Mouse (Mus musculus): Measurements from ENCODE around the gene Tpsb2.

Gene Tpsb2

GRCm38 (mm10) chr17:25366005-25366404 lies at the start of gene Tpsb2:
Gene Tpsb2 (plus strand): TSS chr17:25366305.
- DNase-seq (ENCODE audit: low spot score) = no peak

DNA sequence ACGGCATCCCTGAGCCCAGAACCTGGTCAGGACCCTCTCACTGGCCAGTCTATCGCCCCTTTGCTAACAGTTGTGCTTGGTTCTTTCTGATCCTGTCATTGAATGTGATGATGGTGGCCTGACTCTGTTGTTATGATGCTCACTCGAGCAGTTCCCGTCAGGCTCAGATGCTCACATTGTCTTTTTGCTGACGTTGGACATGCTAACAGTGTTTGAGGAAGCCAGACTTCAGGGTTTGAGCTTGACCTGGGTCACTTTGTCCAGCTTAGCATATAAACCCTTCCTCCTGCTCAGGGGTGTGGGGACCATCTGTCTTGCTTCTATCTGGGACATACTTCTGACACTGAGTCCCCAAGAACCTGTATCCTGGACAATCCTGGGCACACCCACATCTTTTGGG lies 47.8 kb upstream of the Tpsb2 start, which contains the start of gene Prss29:
Gene Prss29, plus strand, starts transcription at position 301 of the 400 bp plus-strand sequence.
- DNase-seq (ENCODE audit: low spot score) = no peak

DNA sequence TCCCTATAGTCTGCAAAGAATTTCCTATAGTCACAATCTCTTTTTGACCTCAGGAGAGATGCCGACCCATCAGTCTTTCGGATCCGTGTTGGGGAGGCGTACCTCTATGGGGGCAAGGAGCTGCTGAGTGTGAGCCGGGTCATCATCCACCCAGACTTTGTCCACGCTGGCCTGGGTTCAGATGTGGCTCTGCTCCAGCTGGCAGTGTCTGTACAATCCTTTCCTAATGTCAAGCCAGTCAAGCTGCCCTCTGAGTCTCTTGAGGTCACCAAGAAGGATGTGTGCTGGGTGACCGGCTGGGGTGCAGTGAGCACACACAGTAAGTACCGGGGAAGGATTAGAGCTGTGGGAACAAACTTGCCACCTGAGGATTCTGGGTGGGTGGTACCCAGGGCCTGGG lies 45.3 kb upstream of the Tpsb2 start:
- no peak for DNase-seq (ENCODE audit: low spot score)

DNA sequence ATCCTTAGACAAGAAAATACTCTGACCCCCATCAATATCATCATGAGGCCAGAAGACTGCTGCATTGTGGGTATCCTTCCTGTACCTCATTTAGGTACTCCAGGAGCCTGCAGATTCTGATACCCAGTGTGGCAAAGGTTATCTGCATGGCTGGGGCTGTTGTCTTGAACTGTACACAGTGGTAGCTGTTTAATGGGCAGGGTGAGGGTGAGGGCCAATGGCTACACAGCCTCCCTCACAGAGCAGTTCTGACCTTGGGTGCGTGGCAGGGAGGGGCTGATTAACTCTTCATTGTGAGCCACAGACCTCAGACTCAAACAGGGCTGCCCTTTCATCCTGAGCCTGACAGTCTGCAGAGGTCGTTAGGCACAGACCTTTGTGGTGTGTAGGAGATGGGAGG lies 43.2 kb upstream of the Tpsb2 start:
- DNase-seq (ENCODE audit: low spot score) = no peak

GRCm38 (mm10) chr17:25332321-25332720 lies 33.8 kb upstream of the Tpsb2 start:
- DNase-seq (ENCODE audit: low spot score) = no peak

- DNase-seq (ENCODE audit: low spot score) = peak; percentile 40
These were observed 32.2 kb upstream of the Tpsb2 start for GRCm38 (mm10) chr17:25333943-25334342.

DNA sequence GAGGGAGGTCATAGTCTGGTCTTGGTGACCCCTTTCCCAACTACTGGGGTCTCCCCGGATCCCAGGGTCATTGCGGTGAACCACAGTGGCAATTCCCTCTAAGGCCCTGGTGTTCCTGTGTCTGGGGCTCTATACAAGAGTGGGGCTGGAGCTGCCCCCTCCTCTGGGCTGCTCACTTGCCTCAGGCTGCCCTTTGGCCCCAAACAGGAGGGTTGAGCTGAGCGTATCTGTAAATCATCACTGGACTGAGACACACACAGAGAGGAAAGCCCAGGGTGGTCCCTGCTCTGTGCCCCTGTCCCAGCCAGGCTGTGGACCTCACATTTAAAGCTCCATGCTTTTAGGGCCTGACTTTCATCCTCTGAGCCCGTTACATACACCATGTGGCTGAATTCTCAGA lies 27.9 kb upstream of the Tpsb2 start:
- DNase-seq (ENCODE audit: low spot score) = no peak

- DNase-seq (ENCODE audit: low spot score) = no peak
These were observed 26.1 kb upstream of the Tpsb2 start for GRCm38 (mm10) chr17:25340003-25340402.

- no peak for DNase-seq (ENCODE audit: low spot score)
These were observed 24.6 kb upstream of the Tpsb2 start for GRCm38 (mm10) chr17:25341490-25341889.

DNA sequence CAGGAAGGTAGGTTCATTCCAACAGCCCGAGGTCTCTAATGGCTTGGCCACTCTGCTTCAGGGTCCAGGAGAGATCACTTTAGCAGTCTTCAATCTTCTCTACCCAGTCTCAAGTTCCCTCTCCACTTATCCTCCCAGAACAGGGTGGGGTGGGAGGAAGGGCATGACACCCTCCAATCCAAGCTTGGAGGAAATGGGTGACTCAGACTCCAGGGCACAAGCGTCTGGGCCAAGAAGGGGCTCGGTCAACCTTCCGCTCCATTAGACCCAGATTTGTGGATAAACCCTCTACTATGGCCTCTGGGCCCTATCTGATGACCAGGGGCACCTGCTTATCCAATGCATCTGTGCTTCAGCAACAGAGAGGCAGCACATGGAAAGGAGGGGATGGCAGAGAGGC lies 20.6 kb upstream of the Tpsb2 start, which contains the start of gene Tpsab1:
Gene Tpsab1, minus strand, starts transcription at position 101 of the 400 bp plus-strand sequence.
- DNase-seq (ENCODE audit: low spot score) = no peak

DNA sequence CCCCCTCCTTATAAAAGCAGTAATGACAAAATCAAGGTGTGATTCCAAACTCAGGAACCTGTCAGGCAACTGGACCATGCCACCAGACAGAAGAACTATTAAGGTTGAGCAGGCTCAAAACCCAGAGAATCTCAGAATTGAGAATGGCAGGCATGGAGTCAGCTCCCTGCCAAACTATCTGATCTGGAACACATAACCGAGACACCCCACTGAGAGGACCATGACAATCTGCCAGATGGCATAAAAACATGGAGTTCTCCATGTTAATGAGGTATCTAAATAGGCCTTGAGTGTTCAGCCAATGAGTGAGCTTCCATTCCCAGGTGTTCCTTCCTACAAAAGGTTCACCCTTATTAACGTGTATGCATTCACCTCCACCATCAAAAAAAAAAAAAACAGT lies 4.8 kb upstream of the Tpsb2 start:
- no peak for DNase-seq (ENCODE audit: low spot score)

- peak; percentile 10 for DNase-seq (ENCODE audit: low spot score)
These were observed 2.4 kb upstream of the Tpsb2 start for GRCm38 (mm10) chr17:25363726-25364125.

DNA sequence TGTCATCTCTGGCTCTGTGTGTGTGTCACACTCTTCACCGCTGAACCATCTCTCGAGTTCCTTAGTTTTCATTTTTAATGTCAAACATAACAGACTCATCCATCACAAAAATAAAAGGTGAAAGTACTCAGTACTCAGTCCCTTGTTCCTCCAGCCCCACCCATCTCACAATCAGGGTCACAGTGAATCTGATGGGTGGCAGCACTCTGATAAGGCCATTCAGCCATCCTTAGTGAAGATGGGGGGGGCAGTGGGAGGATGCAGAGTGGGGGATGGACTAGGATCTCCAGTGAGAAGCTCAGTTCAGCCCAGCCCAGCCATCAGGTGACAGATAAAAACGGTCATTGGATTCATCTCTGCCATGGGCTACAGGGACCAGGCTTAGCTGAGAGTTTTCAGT lies 2.9 kb downstream of the Tpsb2 start, which contains the start of gene Tpsg1:
Gene Tpsg1, plus strand, starts transcription at position 301 of the 400 bp plus-strand sequence.
- no peak for DNase-seq (ENCODE audit: low spot score)

DNA sequence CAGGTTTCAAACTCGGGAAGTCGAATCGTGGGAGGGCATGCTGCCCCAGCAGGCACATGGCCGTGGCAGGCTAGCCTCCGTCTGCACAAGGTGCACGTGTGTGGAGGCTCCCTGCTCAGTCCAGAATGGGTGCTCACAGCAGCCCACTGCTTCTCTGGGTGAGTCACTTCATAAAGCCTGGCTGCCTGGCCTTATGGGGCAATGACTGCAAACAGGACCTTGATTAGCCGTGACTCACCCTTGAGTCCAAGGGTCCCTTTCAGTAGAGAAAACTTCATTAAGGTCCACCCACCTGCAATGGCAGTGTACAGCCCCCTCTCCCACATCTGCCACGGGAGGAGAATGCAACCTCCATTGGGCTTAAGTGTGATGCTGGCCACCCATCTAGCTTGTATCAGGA lies 6.4 kb downstream of the Tpsb2 start:
- no peak for DNase-seq (ENCODE audit: low spot score)

DNA sequence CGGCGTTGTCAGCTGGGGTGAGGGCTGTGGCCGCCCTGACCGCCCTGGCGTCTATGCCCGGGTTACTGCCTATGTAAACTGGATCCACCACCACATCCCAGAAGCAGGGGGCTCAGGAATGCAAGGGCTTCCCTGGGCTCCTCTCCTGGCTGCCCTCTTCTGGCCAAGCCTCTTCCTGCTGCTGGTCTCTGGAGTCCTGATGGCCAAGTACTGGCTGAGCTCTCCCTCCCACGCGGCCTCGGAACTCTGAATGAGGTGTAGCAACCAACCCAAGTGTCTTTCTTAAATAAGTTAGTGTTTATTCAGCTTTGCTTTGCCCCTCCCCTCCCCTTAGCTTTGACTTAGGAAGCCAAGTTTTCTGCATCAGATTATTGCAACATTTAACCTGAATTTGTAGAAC lies 7.9 kb downstream of the Tpsb2 start:
- no peak for DNase-seq (ENCODE audit: low spot score)

GRCm38 (mm10) chr17:25394526-25394925 lies 28.4 kb downstream of the Tpsb2 start:
- DNase-seq (ENCODE audit: low spot score) = no peak

DNA sequence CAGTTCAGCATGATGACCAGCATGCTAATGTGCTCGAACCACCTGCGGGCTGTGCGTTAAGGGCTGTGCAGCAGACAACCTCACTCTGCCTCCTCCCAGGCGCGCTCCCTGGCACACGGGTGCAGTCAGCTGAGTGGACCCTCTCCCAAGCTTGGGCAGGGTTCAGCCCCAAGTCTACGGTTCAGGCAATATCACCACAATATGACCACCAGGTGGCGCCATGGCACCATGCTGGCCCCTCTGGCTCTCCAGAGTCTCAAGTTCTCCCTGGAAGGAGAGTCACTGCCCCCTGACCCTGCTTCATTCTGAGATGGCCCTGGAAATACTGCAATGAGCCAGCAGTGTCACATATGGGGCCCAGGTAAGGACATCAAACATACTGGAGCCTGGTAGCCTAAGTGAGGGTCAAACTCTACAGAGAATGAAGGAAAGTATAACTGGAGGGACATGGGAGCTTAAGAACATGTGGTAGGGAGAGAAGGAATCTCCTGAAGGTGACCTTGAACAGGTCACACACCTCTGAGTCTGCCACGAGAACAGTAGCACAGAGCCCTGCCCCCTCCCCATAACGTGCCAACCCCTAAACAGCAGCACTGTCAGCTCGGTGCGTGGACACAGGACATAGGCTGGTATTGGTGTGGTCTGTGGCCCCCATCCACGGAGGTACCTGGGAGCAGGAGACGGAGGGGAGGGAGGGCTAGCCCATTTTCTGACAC lies 31.9 kb downstream of the Tpsb2 start:
- DNase-seq (ENCODE audit: low spot score) = peak; percentile 59

GRCm38 (mm10) chr17:25398520-25398838 lies 32.4 kb downstream of the Tpsb2 start:
- no peak for DNase-seq (ENCODE audit: low spot score)

GRCm38 (mm10) chr17:25400443-25400842 lies 34.3 kb downstream of the Tpsb2 start:
- peak; percentile 29 for DNase-seq (ENCODE audit: low spot score)

GRCm38 (mm10) chr17:25401491-25401890 lies 35.4 kb downstream of the Tpsb2 start:
- no peak for DNase-seq (ENCODE audit: low spot score)

DNA sequence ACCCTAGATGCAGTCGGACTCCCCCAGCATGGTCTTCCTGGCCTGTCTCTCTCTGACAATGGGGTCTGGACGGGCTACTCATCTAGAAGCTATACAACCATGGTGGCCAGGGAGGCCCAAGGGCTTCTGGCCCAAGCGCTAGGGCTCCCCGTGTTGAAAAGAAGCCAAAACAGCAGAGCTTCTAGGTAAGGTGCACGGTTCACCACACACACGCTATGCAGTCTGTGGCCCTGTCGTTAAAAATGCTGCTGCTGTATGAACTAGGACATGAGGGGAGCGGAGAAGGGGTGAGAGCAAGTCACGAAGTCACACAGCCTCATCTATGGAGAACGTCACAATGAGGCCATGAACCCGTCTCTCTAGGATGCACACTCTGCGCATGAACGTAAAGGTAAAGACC lies 36.1 kb downstream of the Tpsb2 start:
- DNase-seq (ENCODE audit: low spot score) = no peak

GRCm38 (mm10) chr17:25404190-25404589 lies 38.1 kb downstream of the Tpsb2 start:
- DNase-seq (ENCODE audit: low spot score) = no peak

- DNase-seq (ENCODE audit: low spot score) = no peak
These were observed 39.3 kb downstream of the Tpsb2 start for GRCm38 (mm10) chr17:25405224-25405895.

GRCm38 (mm10) chr17:25406011-25406441 lies 39.9 kb downstream of the Tpsb2 start:
- DNase-seq (ENCODE audit: low spot score) = no peak
